Mouse (Mus musculus): Measurements from ENCODE around the gene Chn2. TPM values are rescaled to one million over a fixed set of nuclear protein-coding genes. Genes with fewer than 3 reads are reported as not detected.

Gene Chn2
- polyA plus RNA-seq, 1 experiment from 2014 or later = 7.1 TPM

Other genes with a start within 250 kb of the Chn2 start
- 4.5 and 4.8 TPM in 2 replicates for gene Tril, start 218.7 kb upstream of the Chn2 start, polyA plus RNA-seq (2014; fragmentation: Nextera tagmentation; extraction: Ambion mirVana)
- not detected in 2 replicates for gene Cpvl, start 60.9 kb upstream of the Chn2 start, polyA plus RNA-seq (2014; fragmentation: Nextera tagmentation; extraction: Ambion mirVana)

Measured in heart, embryonic 14.5 days (tissue).